In genomic region chr11:97545808-97546560, GRCm38 (mm10) we compare ENCODE assay signal across 9 mouse cellular contexts. TPM values are rescaled to one million over a fixed set of nuclear protein-coding genes. Genes with fewer than 3 reads are reported as not detected.
DNase-seq lines count a peak whose midpoint lies in the region; ATAC-seq and TF ChIP-seq lines count a peak whose summit lies in the region.
"Had no signal": no experiment of that assay in that cellular context is flagged by ENCODE, and none has a peak within 500 bp of the region (broad histone marks: within the 10 kb centered on the region; RNA-seq: fewer than 3 reads in every experiment).

No protein-coding gene starts in this region.

- H3K27ac ChIP-seq in heart, embryonic 15.5 days, result no peak overlapping the region
- no peak overlapping the region for H3K27ac ChIP-seq in forebrain, embryonic 14.5 days (ENCODE audit: low read depth, low read length)
- no peak overlapping the region for H3K27ac ChIP-seq in liver, postnatal 0 days (ENCODE audit: low read depth)

- peaks cover 99% of the 10 kb centered on the region for H3K27me3 ChIP-seq in heart, embryonic 15.5 days
- H3K27me3 ChIP-seq in forebrain, embryonic 14.5 days (replicated peaks; ENCODE audit: control insufficient read depth, insufficient read depth, low read length), result 0 out of 2 replicates have a peak, but pooled peaks cover 12% of the 10 kb centered on the region
- H3K27me3 ChIP-seq in liver, postnatal 0 days (ENCODE audit: insufficient read depth, low read length), result peaks cover 79% of the 10 kb centered on the region

- intact Hi-C loops in heart, postnatal 36 days (cut with DNase I), result no loop called here

- peak overlapping the region; percentile 42; the same call in 1 of the 2 replicates for H3K9ac ChIP-seq in heart, embryonic 15.5 days
- peak overlapping the region; percentile 76 for H3K9ac ChIP-seq in forebrain, embryonic 14.5 days (ENCODE audit: low read length)
- H3K9ac ChIP-seq in liver, postnatal 0 days (replicated peaks), result no peak overlapping the region

- H3K9me3 ChIP-seq in heart, embryonic 15.5 days (replicated peaks), result no peaks in the 10 kb centered on the region
- H3K9me3 ChIP-seq in forebrain, embryonic 14.5 days (replicated peaks; ENCODE audit: control insufficient read depth, low read length), result no peaks in the 10 kb centered on the region
- no peaks in the 10 kb centered on the region for H3K9me3 ChIP-seq in liver, postnatal 0 days (ENCODE audit: low read length)

- no peak for TF ChIP-seq EP300 in liver, postnatal 0 days (IDR thresholded peaks at IDR 0.05; ENCODE audit: low read depth)

- H3K4me3 ChIP-seq in heart, embryonic 15.5 days, result peak overlapping the region; percentile 62
- peak overlapping the region; percentile 48 for H3K4me3 ChIP-seq in forebrain, embryonic 14.5 days (ENCODE audit: low read depth, low read length)
- peak overlapping the region; percentile 49 for H3K4me3 ChIP-seq in liver, postnatal 0 days (ENCODE audit: low read depth, low read length)

- ATAC-seq in heart, embryonic 15.5 days (replicated peaks; ENCODE audit: insufficient number of reproducible peaks, insufficient read depth, low FRiP score, low read depth), result no peak
- peak; percentile 33 for ATAC-seq in forebrain, embryonic 14.5 days
- ATAC-seq in liver, postnatal 0 days, result no peak

- peaks cover 13% of the 10 kb centered on the region for H3K4me1 ChIP-seq in heart, embryonic 15.5 days (replicated peaks)
- H3K4me1 ChIP-seq in forebrain, embryonic 14.5 days (ENCODE audit: control insufficient read depth, insufficient read depth, low read length), result peaks cover 32% of the 10 kb centered on the region
- peaks cover 7% of the 10 kb centered on the region for H3K4me1 ChIP-seq in liver, postnatal 0 days (ENCODE audit: insufficient read depth)

- no peaks in the 10 kb centered on the region for H3K36me3 ChIP-seq in heart, embryonic 15.5 days
- peaks cover 16% of the 10 kb centered on the region; the same call in 1 of the 2 replicates for H3K36me3 ChIP-seq in forebrain, embryonic 14.5 days (ENCODE audit: control insufficient read depth, insufficient read depth, low read length)
- H3K36me3 ChIP-seq in liver, postnatal 0 days (replicated peaks; ENCODE audit: insufficient read depth, low read length), result no peaks in the 10 kb centered on the region

- no peak for TF ChIP-seq CTCF in liver, postnatal 0 days (IDR thresholded peaks at IDR 0.05; ENCODE audit: low read depth)

- DNase-seq in heart, postnatal 36 days, result no peak
- peak; percentile 80 for DNase-seq in ES-CJ7 (ENCODE audit: low read depth, low spot score)
- no peak for DNase-seq in forebrain, embryonic 14.5 days (ENCODE audit: low spot score)
- no peak for DNase-seq in liver, postnatal 0 days
- no peak for DNase-seq in frontal cortex, postnatal 10 days (ENCODE audit: low spot score in 2 of 2)
- no peak for DNase-seq in layer of hippocampus, postnatal 14 days (ENCODE audit: low spot score in 2 of 2)
- no peak for DNase-seq in spleen, adult 12 weeks (ENCODE audit: low spot score)
- DNase-seq: left cerebral cortex, postnatal 4 days had no signal

- 5% methylated on average over 26 of the region's 26 CpGs for WGBS in heart, embryonic 15.5 days
- whole genome bisulfite sequencing in forebrain, embryonic 14.5 days, result 6% methylated on average over 26 of the region's 26 CpGs
- WGBS in liver, postnatal 0 days (ENCODE audit: insufficient replicate concordance), result 5% methylated on average over 19 of the region's 26 CpGs

- H3K4me2 ChIP-seq in heart, embryonic 15.5 days, result peak overlapping the region; percentile 98
- H3K4me2 ChIP-seq in forebrain, embryonic 14.5 days (ENCODE audit: low read length), result peak overlapping the region; percentile 98
- peak overlapping the region; percentile 81 for H3K4me2 ChIP-seq in liver, postnatal 0 days (ENCODE audit: low read depth, low read length)

RNA-seq across cellular contexts. Expression of gene Srcin1, which starts 30.0 kb away (rescaled TPM):
- polyA plus RNA-seq in heart, embryonic 15.5 days (2015; fragmentation: Nextera tagmentation; extraction: Ambion mirVana), result 0.06 and 0.15 TPM in 2 replicates
- under 1 TPM; 0.08 to 0.16 TPM for total RNA-seq in heart, postnatal 36 days (2021)
- polyA plus RNA-seq in forebrain, embryonic 14.5 days (2014; fragmentation: Nextera tagmentation; extraction: Ambion mirVana), result 5.6 and 6.4 TPM in 2 replicates
- polyA plus RNA-seq in liver, postnatal 0 days (2015; fragmentation: Nextera tagmentation; extraction: Ambion mirVana), result 0.02 and 0.05 TPM in 2 replicates
- total RNA-seq in layer of hippocampus, postnatal 14 days (2021), result 100 to 1,000 TPM; 309 to 331 TPM

RNA-seq across cellular contexts. Expression of gene 4933428G20Rik, which starts 45.8 kb away (rescaled TPM):
- polyA plus RNA-seq in heart, embryonic 15.5 days (2015; fragmentation: Nextera tagmentation; extraction: Ambion mirVana), result 0.78 and 1.0 TPM in 2 replicates
- total RNA-seq in heart, postnatal 36 days (2021), result not detected
- polyA plus RNA-seq in forebrain, embryonic 14.5 days (2014; fragmentation: Nextera tagmentation; extraction: Ambion mirVana), result 0.40 TPM in 1 of 2 replicates, not detected in the other
- polyA plus RNA-seq in liver, postnatal 0 days (2015; fragmentation: Nextera tagmentation; extraction: Ambion mirVana), result 0.20 and 0.25 TPM in 2 replicates
- not detected for total RNA-seq in layer of hippocampus, postnatal 14 days (2021)
